Mouse (Mus musculus) liver, embryonic 14.5 days (tissue): ENCODE results near the gene Grin2b.

Source experiments
- CTCF ChIP-seq: IDR thresholded peaks from 2 replicates; pipeline ENCODE4 v1.5.1; 2016; ENCODE audit warnings: antibody characterized with exemption, low read depth, control low read depth
- EP300 ChIP-seq: IDR thresholded peaks from 2 replicates; pipeline ENCODE4 v1.6.1; 2016; ENCODE audit warnings: antibody characterized with exemption, low read depth

DNA sequence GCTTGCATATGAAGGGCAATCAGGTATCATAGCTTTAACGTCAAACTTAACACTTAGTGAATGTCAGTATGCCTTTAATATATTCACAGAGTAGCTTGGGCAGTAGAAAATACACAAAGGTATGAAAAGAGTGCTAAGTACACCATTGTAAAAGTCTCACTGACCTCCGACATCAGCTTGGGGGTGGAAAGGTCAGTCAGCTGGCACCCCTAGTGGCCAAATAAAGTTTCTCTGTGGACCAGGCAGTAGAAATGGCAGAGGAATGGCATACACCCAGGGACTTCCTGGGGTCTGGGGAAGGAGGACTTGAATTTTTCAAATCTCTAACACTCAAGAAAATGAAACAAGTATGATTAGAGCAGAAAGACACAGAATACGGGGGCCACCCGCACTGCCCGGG is 339.8 kb downstream of the Grin2b start:
- TF ChIP-seq CTCF (peak; percentile 27; the same call in 1 of the 2 replicates), EP300 (no peak)
